Mouse (Mus musculus): Measurements from ENCODE around the gene Olfr1328. TPM values are rescaled to one million over a fixed set of nuclear protein-coding genes. Genes with fewer than 3 reads are reported as not detected.
"Not testable (repeated sequence)": the region's sequence is repeated elsewhere in the genome, so short reads cannot be mapped to it uniquely, and the experiment has no call there.

The Olfr1328 gene
- total RNA-seq (2021), result not detected
- long read RNA-seq, experiment 1, result 0 reads
- long read RNA-seq, experiment 2, result 0 reads

DNA sequence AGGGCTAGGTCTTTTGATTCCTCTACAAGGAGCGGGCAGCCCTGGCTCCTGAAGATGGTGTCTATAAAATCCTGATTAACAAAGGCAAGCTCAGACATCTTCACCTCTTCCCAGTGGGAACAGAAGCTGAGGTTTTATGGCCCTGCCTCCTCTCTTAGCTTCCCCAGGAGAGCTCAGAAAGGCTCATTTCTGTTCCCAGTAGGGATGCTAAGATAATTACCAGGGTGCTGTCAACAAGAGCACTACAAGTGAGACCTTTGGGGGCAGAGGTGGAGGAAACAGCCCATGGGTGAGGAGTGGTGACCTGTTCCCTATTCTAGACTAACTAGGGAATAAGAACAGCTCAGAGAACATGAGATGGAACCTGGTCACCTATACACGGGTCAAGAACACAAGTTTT is at the start of gene Olfr1328:
Gene Olfr1328 (minus strand): TSS at position 101 of the 400 bp plus-strand sequence.
- DNase-seq, result no peak

DNA sequence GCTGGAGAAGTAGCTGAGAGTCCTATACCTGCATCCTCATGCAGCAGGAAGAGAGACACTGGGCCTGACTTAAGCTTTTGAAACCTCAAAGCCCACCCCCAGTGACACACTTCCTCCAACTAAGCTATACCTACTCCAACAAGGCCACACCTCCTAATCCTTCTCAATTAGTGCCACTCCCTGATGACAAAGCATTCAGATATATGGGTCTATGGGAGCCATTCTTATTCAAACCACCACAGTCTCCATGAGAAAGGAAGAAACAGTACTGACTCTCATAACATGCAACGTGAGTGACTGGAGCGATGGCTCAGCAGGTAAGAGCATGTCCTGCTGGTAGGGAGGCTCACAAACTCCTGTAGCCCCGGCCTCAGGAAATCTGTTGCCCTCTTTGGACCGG is 46.9 kb upstream of the Olfr1328 start:
- no peak for DNase-seq

DNA sequence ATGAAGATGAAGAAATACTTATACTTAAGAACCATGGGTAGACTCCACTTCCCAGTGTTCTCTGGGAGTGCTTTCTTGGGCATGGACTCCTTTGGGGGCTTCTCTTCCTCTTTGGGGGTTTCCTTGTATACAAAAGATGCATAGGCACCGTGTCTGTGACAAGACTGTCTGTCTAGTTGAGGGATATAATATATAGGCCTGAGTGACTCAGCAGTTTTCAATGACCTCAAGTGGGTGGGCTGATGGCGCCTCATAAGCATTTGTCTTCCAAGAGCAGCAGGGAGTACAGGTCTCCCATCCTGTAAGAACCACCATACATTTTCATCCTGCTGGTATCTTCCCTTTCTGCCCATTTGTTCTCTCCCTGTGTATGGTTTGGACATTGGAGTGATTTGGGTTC is 34.9 kb upstream of the Olfr1328 start:
- DNase-seq, result no peak

DNA sequence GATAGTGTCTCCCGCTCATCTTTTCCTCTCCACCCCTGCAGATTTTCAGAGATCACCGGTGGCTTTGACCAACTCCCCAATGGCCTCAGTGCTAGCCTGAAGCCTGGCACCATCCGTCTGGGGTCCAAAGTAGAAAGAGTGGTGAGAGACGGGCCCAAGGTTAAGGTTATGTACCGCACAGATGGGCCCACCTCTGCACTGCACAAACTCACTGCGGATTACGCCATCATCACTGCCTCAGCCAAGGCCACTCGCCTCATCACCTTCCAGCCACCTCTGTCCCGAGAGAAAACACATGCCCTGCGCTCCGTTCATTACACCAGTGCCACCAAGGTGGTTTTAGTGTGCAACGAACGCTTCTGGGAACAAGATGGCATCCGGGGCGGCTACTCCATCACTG is 29.3 kb upstream of the Olfr1328 start:
- DNase-seq, result no peak

DNA sequence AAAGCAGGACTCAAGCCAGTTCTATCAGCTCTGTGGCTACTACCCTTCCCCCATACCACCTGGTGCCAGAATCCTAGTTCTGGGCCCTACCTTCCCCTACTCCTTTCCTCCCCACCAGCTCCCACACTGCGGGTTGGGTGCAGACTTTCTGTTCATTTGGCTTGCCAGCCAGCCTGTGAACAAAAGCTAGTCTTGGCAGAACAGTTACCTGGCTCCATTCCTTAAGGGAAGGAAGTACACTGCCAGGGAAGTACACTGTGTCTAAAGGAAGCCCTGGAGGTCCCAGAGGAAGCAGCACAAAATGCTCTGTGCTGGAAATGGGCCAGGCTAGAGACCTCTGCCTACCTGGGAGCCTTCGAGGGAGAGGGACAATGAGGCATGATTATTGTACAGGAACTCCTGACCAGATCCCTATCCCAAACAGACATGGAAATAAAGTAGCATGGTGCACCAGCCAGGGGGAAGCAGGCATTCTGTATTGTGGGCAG is 22.8 kb upstream of the Olfr1328 start, which contains the start of gene Lao1:
Gene Lao1 (plus strand): TSS at position 438 of the 488 bp plus-strand sequence.
- peak; percentile 59 for DNase-seq

DNA sequence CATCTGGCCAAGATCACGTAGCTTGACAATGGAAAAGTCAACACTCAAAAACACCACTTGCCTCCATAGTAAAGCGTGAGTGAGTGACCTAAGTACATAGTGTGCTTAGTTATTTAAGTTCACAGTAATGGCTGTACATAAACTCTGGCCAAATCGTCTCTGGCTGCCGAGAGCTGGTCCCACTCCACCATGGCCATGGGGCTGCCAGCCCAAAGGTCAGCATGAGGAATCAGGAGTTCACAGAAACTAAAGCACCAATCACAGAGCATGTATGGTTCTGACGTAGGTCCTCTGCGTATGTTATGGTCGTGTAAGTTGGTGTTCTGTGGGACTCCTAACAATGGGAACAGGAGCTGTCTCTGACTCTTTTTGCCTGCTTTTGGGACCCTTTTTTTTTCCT is 20.4 kb upstream of the Olfr1328 start:
- no peak for DNase-seq

DNA sequence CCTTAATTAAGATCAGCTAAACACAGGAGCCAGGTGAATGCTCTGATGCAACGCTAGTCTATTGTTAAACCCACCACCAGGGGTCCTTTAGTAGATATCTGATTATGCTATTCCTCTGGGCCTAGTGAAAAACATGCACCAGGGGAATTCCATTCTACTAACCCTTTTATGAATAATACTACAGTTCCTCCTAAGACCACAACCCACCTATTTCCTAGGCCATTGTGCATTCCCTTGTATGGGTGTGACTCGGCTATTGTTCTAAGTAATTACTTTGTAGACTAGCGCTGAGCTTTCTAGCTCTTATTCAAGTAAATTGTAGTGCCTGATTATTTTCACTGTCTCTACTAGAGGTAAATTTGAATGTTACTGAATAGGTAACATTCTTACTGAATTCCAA is 7.1 kb downstream of the Olfr1328 start:
- DNase-seq, result not testable (repeated sequence)

DNA sequence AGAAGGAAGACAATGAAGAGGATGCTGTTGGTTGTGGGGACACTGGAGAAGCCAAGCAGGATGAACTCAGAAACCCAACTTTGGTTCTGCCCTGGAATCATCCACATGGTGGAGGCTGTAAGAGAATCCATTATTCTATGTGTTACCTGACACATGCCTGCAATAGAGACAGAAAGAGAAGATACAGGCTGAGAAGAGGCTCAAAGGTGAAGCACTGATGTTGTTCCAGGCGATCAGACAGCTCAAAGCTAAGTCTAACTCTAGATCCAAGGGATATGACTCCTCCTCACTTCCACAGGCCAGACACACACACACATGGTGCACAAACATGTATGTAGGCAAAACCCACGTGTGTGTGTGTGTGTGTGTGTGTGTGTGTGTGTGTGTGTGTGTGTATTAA is 21.0 kb downstream of the Olfr1328 start, which contains the start of gene Olfr1329:
Gene Olfr1329 (minus strand): TSS at position 101 of the 400 bp plus-strand sequence.
- DNase-seq, result not testable (repeated sequence)

DNA sequence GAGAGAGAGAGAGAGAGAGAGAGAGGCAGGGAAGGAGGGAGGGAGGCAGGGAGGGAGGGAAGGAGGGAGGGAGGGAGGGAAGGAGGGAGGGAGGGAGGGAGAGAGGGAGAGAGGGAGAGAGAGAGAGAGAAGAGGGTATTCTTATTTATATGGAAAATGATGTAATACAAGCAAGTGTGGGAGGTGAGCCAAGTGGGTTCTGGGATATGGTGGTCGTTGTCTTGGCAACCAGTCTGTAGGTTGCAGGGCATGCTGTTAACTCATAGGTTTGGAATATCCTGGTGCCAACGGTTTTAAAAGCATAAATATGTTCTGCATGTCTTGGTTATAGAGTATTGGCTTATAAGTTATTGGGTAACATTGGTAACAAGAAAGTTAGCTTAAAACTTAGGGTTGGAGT is 36.4 kb downstream of the Olfr1328 start:
- DNase-seq, result no peak

DNA sequence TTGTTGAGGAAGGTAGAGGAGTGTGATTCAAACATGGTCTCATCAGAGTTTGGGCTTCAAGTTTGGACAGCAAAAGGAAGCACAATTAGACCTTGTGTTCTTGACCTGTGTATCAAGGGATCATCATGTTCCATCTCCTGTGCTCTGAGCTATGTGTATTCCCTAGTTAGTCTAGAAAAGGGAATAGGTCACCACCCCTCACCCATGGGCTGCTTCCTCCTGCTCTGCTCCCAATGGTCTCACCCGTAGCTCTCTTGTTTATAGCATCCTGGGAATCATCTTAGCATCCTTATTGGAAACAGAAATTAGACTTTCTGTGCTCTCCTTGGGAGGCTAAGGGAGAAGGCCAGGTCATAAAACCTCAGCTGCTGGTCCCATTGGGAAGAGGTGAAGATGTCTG is 50.1 kb downstream of the Olfr1328 start, which contains the start of gene Olfr1330:
Gene Olfr1330 (plus strand): TSS at position 301 of the 400 bp plus-strand sequence.
- no peak for DNase-seq

Other genes with a start within 250 kb of the Olfr1328 start
- gene Olfr1342, start 245.9 kb downstream of the Olfr1328 start, total RNA-seq (2021), result not detected
- not detected for gene Olfr1341, start 235.1 kb downstream of the Olfr1328 start, total RNA-seq (2021)
- gene Olfr1340, start 218.5 kb downstream of the Olfr1328 start, total RNA-seq (2021), result not detected
- not detected for gene Olfr1339, start 206.4 kb downstream of the Olfr1328 start, total RNA-seq (2021)
- gene Olfr1338, start 179.9 kb downstream of the Olfr1328 start, total RNA-seq (2021), result not detected
- not detected for gene Olfr1337, start 156.0 kb downstream of the Olfr1328 start, total RNA-seq (2021)
- gene Olfr1335, start 128.7 kb downstream of the Olfr1328 start, total RNA-seq (2021), result not detected
- gene Olfr1333, start 102.3 kb downstream of the Olfr1328 start, total RNA-seq (2021), result not detected
- gene Olfr1331, start 74.0 kb downstream of the Olfr1328 start, total RNA-seq (2021), result not detected
- gene Olfr1330, start 50.0 kb downstream of the Olfr1328 start, total RNA-seq (2021), result not detected
- gene Olfr1329, start 21.1 kb downstream of the Olfr1328 start, total RNA-seq (2021), result not detected
- under 1 TPM; 0.38 to 0.88 TPM for gene Lao1, start 23.0 kb upstream of the Olfr1328 start, total RNA-seq (2021)
- 1 to 10 TPM; 4.0 to 5.5 TPM for gene Slc2a1, start 170.1 kb upstream of the Olfr1328 start, total RNA-seq (2021)
- 10 to 100 TPM; 16.3 to 17.5 TPM for gene Zfp691, start 235.6 kb upstream of the Olfr1328 start, total RNA-seq (2021)